Mouse (Mus musculus) heart, postnatal 14 days (tissue): ENCODE measurements around the gene Vps41. TPM values are rescaled to one million over a fixed set of nuclear protein-coding genes. Genes with fewer than 3 reads are reported as not detected.

Experiments used
- DNase-seq, 2 experiments: peaks; one replicate each; pipeline ENCODE4 v3.0.0; 2021 to 2022
- intact Hi-C: fragments of 180-260 bp; cut with DNase I; formaldehyde crosslinking; loops from one replicate; pipeline ENCODE4 v1.15.1; 2025
- long read RNA-seq, 2 experiments: library from polyadenylated mRNA; stranded (forward); transcript quantifications; one replicate each; pipeline ENCODE4 v2.0.0; 2021
- total RNA-seq, 2 experiments: library from RNA; stranded (reverse); gene quantifications; 2 replicates each; pipeline ENCODE4 v1.2.3; 2021

Vps41 gene
- total RNA-seq, result 10 to 100 TPM; 32.7 to 35.2 TPM
- long read RNA-seq, experiment 1, transcript Vps41-201 (29 exons, 3,199 nt), result major isoform, 56 of 73 reads
- long read RNA-seq, experiment 1, partial matches to known transcripts, result 7 of 73 reads
- long read RNA-seq, experiment 1, other reads (novel, unspliced or antisense), result 10 of 73 reads
- long read RNA-seq, experiment 2, transcript Vps41-201 (29 exons, 3,199 nt), result major isoform, 61 of 79 reads
- long read RNA-seq, experiment 2, partial matches to known transcripts, result 6 of 79 reads
- long read RNA-seq, experiment 2, other reads (novel, unspliced or antisense), result 11 of 79 reads

DNA sequence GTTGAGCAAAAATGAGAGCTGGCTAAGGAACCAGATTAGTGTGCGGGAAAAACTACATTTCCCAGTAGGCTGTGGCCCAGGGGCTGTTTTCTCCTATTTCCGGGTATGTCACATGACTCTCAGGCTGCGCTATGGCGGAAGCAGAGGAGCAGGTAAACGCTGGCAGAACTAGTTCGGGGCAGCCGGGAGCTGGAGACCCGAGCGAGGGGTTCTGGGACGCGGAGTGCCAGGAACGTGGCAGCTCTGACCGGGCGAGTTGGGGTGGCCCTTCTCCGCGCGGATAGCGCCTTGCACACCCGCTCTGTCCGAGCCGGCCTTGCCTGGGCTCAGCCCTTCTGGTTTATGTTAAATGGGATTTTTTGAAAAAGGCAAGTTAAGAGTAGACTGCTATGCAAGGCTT, at the start of gene Vps41:
Gene Vps41, plus strand, starts transcription at position 102 of the 400 bp plus-strand sequence.
- intact Hi-C loops, result loop anchor here (10.0 kb wide), 1 partner anchor 912 kb away; the partner anchor contains the start of gene Cdk13

GRCm38 (mm10) chr13:18698518-18699065, 18.5 kb upstream of the Vps41 start:
- intact Hi-C loops, result loop anchor here (5.0 kb wide), 1 partner anchor 576 kb away; no protein-coding TSS in a partner anchor
- DNase-seq, result peak in 1 of 2 experiments; percentile 37

More for the DNA sequence above, at the start of gene Vps41:
- peak; percentile 64 to 72 for DNase-seq

- intact Hi-C loops, result loop anchor here (10.0 kb wide), 1 partner anchor 907 kb away; the partner anchor contains the start of gene Cdk13
- no peak for DNase-seq
Measured at GRCm38 (mm10) chr13:18711685-18712084, 5.4 kb upstream of the Vps41 start.

DNA sequence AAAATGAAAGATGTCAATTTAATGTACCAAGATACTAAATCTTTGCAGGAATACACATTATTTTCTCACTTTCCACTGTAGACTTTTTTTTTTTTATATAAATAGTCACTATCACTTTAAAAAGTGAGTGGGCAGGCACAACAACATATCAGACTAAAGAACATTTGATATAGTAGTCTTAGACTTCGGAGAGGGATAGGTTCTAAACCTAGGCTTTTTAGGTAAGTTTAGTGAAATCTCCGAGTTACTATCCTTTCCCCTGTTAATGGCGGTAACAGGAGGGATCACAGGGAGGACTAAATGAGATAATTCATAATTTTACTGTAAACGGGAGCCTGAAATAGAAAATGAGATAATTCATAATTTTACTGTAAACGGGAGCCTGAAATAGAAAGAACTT, 379 bp upstream of the Vps41 start:
- no peak for DNase-seq
- intact Hi-C loops, result loop anchor here (10.0 kb wide), 1 partner anchor 912 kb away; the partner anchor contains the start of gene Cdk13

GRCm38 (mm10) chr13:18718461-18718860, 1.4 kb downstream of the Vps41 start:
- intact Hi-C loops, result loop anchor here (10.0 kb wide), 1 partner anchor 914 kb away; the partner anchor contains the start of gene Cdk13
- DNase-seq, result no peak

GRCm38 (mm10) chr13:18730666-18731065, 13.6 kb downstream of the Vps41 start:
- DNase-seq, result no peak

DNA sequence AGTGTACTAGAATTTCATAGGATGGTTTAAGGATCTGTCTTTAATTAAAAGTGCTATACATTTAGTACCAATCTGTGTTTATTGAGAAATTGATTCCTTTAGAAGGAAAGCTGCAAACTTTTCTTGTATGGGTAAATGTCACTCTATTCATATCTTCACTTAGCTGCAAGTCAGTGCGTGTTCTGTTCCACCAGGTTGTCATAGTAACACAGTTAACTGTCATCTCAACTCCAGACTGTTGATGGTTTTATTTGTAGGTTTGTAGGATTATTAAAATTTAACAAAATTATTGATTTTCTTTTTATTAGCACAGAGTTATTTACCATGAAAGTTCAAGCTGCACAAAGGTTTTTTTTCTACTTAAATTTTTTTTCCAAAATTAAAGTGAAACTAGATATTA, 19.5 kb downstream of the Vps41 start:
- intact Hi-C loops, result no loop called here
- no peak for DNase-seq

More at GRCm38 (mm10) chr13:18730666-18731065, 13.6 kb downstream of the Vps41 start:
- intact Hi-C loops, result no loop called here

DNA sequence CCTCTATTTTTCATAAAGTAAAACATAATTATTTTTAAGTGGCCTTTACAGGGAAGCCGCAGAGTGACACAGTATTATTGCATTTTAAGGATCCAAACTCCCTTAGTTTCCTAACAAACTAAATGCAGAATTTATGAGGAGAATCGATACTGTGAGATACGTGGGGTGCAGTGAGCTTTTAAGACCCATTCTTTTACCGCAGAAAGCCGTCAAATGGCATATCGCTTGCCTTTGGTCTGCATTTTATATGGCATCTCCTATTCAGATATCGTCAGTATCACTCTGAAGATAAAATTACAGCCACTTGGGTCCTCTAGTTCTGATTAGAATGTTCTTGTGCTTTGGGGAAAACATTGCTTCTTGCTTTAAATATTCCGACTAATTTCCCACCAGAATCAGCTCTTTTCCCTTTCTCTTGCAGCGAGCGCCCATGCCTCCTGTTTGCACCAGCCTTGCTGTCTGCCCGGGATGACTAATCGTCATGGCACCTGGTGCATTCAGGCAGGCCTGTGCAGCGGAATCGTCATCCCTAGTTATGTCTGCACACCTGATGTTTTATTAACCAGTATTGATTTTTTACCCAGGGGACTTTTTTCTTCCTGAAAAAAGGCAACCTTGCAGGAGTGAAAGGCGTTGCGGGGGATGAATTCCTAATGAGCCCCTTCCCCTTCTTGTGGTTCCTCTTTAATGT, 26.6 kb downstream of the Vps41 start:
- intact Hi-C loops, result no loop called here
- no peak for DNase-seq

- no peak for DNase-seq
- intact Hi-C loops, result no loop called here
Measured at GRCm38 (mm10) chr13:18744266-18744652, 27.2 kb downstream of the Vps41 start.

DNA sequence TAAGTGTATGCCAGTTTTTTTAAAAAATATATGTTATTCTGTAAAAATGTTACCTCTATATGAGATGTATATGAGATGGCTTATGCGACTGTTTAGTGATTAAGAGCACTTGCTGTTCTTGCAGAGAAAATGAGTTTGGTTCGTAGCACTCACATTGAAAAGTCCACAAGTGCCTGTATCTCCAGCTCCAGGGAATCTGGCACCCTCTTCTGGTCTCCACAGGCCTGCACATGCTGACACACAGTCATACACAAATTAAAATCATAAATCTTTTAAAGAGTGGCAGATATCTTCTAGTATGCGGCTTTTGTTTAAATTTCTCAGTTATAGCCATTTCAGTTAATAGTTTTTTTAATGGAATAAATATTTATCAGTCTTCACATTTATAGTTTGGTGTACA, 40.9 kb downstream of the Vps41 start:
- DNase-seq, result peak in 1 of 2 experiments; percentile 10
- intact Hi-C loops, result no loop called here

GRCm38 (mm10) chr13:18759361-18760056, 42.4 kb downstream of the Vps41 start:
- intact Hi-C loops, result no loop called here
- no peak for DNase-seq

DNA sequence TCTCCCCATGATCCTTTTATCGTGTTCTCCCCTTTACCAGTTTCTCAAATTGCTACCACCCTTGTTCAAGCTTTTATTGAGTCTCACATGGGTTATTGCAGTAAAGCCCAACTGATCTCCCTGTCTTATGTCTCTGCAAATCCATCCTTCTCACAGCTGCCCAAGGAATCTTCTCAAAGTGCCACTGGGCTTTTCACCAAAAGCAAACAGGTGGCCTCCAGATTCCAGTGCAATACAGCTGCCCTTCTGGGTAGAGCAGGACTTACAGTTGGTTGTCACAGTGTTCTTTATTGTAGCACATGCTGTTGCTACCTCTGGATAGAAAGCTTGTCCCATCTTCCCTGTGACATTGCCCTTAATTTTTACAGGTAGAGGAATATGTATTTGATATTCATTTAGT, 44.4 kb downstream of the Vps41 start:
- intact Hi-C loops, result no loop called here
- DNase-seq, result no peak

DNA sequence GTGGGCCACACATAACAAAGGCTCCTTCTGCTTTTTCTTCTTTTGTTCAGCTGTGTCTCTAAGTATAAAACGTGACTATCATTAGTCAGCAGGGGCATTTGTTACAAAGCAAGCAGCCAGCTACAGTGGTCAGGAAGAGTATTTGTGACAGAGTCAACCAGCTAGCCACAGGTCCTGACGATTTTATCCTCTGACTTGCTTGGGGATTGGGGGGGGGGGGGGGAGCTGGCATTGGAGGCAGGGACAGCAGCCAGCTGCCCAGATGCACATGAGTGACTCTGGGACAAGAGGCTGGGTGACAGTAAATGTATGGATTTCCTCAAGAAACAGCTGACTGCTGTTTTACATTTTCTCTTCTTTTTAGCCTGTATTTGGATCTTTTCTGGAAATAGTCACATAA, 50.8 kb downstream of the Vps41 start:
- intact Hi-C loops, result no loop called here
- no peak for DNase-seq

GRCm38 (mm10) chr13:18768495-18768894, 51.4 kb downstream of the Vps41 start:
- DNase-seq, result no peak
- intact Hi-C loops, result no loop called here

DNA sequence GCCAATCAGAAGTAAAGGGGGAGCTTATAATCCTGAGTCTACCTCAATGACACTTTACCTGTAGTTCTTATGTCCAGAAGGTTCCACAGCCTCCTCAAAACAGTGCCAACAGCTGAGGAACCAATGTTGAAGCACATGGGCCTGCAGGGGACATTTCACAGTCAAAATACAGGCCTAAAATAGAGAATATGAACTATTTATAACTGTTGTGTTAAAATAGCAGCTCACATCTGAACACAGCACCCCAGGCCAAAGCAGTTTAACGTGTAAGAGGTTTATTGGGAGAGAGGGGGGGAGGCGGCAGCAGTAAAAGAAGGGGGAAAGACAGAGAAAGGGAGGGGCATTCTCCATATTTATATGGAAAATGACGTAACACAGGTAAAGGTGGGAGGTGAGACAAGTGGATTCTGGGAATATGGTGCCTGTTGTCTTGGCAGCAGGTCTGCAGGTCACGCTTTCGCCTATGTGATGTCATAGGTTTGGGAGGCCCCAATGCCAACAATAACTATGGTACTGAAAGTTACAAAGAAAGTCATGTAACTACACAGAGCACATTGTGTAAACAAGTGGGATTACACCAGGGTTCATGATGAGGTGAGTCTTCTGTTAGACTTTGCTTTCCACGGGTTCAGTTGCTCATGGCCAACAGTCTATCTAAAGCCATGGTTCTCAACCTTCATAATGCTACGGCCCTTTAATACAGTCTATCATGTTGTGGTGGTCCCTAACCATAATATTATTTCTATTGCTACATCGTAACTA, 56.5 kb downstream of the Vps41 start:
- DNase-seq, result no peak
- intact Hi-C loops, result no loop called here

DNA sequence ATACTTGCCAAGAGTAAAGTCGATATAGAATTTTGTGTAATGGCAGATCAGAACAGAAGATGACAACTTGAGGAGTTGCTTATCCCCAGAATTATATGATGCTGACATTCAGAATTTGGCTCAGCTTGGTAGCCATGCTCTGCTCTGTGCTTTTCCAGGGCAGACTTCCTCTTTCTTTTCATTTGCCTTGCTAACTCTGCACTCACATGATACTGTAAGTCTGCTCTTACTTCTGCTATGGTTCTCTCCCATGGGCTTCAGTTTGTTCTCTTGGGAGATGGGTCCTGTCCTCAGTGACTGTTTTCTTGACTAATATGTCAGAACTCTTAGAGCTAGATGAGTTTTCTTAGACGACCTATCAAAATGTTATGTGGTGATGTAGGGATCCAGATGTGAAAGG, 64.2 kb downstream of the Vps41 start:
- intact Hi-C loops, result no loop called here
- no peak for DNase-seq

- no peak for DNase-seq
- intact Hi-C loops, result no loop called here
Measured at GRCm38 (mm10) chr13:18785702-18786101, 68.6 kb downstream of the Vps41 start.

GRCm38 (mm10) chr13:18788040-18788439, 71.0 kb downstream of the Vps41 start:
- no peak for DNase-seq
- intact Hi-C loops, result no loop called here

GRCm38 (mm10) chr13:18788689-18789088, 71.6 kb downstream of the Vps41 start:
- no peak for DNase-seq
- intact Hi-C loops, result no loop called here

- no peak for DNase-seq
- intact Hi-C loops, result no loop called here
Measured at GRCm38 (mm10) chr13:18789662-18790061, 72.6 kb downstream of the Vps41 start.
